Mouse (Mus musculus): ENCODE measurements around the gene Meis1. TPM values are rescaled to one million over a fixed set of nuclear protein-coding genes. Genes with fewer than 3 reads are reported as not detected.

Gene Meis1
- total RNA-seq (2021) = 1 to 10 TPM; 2.1 to 2.2 TPM
- long read RNA-seq = 0 reads

GRCm38 (mm10) chr11:19018489-19019203 is at the start of gene Meis1:
Meis1 (minus strand) TSS chr11:19018985.
- DNase-seq (ENCODE audit: low spot score in 2 of 2) = peak; percentile 43 to 75

- DNase-seq (ENCODE audit: low spot score in 2 of 2) = no peak
Observed at GRCm38 (mm10) chr11:19067334-19067733, 48.5 kb upstream of the Meis1 start.

- no peak for DNase-seq (ENCODE audit: low spot score in 2 of 2)
Observed at GRCm38 (mm10) chr11:19049276-19049675, 30.5 kb upstream of the Meis1 start.

GRCm38 (mm10) chr11:19036595-19037166 is 17.9 kb upstream of the Meis1 start:
- DNase-seq (ENCODE audit: low spot score in 2 of 2) = no peak

GRCm38 (mm10) chr11:19026581-19027561 is 8.1 kb upstream of the Meis1 start:
- no peak for DNase-seq (ENCODE audit: low spot score in 2 of 2)

- no peak for DNase-seq (ENCODE audit: low spot score in 2 of 2)
Observed at GRCm38 (mm10) chr11:19025976-19026520, 7.3 kb upstream of the Meis1 start.

- DNase-seq (ENCODE audit: low spot score in 2 of 2) = peak in 1 of 2 experiments; percentile 51
Observed at GRCm38 (mm10) chr11:19024496-19025265, 5.9 kb upstream of the Meis1 start.

- DNase-seq (ENCODE audit: low spot score in 2 of 2) = no peak
Observed at GRCm38 (mm10) chr11:19023356-19023755, 4.6 kb upstream of the Meis1 start.

- no peak for DNase-seq (ENCODE audit: low spot score in 2 of 2)
Observed at GRCm38 (mm10) chr11:19022576-19022975, 3.8 kb upstream of the Meis1 start.

- no peak for DNase-seq (ENCODE audit: low spot score in 2 of 2)
Observed at GRCm38 (mm10) chr11:19020951-19021710, 2.3 kb upstream of the Meis1 start.

- peak; percentile 81 to 86 for DNase-seq (ENCODE audit: low spot score in 2 of 2)
Observed at GRCm38 (mm10) chr11:19020371-19020824, 1.6 kb upstream of the Meis1 start.

- DNase-seq (ENCODE audit: low spot score in 2 of 2) = no peak
Observed at GRCm38 (mm10) chr11:19019204-19020171, 703 bp upstream of the Meis1 start.

GRCm38 (mm10) chr11:19017719-19018413 is 919 bp downstream of the Meis1 start:
- no peak for DNase-seq (ENCODE audit: low spot score in 2 of 2)

- no peak for DNase-seq (ENCODE audit: low spot score in 2 of 2)
Observed at GRCm38 (mm10) chr11:19017262-19017661, 1.5 kb downstream of the Meis1 start.

GRCm38 (mm10) chr11:19016481-19017220 is 2.1 kb downstream of the Meis1 start:
- DNase-seq (ENCODE audit: low spot score in 2 of 2) = no peak

GRCm38 (mm10) chr11:19015731-19016461 is 2.9 kb downstream of the Meis1 start:
- no peak for DNase-seq (ENCODE audit: low spot score in 2 of 2)

GRCm38 (mm10) chr11:19015381-19015730 is 3.4 kb downstream of the Meis1 start:
- no peak for DNase-seq (ENCODE audit: low spot score in 2 of 2)
